Mouse (Mus musculus): ENCODE data around the gene Scamp2. TPM values are rescaled to one million over a fixed set of nuclear protein-coding genes. Genes with fewer than 3 reads are reported as not detected.

The Scamp2 gene
- total RNA-seq, 4 experiments from 2014 or later = 26.5 to 35.2 (median 31.9) TPM

DNA sequence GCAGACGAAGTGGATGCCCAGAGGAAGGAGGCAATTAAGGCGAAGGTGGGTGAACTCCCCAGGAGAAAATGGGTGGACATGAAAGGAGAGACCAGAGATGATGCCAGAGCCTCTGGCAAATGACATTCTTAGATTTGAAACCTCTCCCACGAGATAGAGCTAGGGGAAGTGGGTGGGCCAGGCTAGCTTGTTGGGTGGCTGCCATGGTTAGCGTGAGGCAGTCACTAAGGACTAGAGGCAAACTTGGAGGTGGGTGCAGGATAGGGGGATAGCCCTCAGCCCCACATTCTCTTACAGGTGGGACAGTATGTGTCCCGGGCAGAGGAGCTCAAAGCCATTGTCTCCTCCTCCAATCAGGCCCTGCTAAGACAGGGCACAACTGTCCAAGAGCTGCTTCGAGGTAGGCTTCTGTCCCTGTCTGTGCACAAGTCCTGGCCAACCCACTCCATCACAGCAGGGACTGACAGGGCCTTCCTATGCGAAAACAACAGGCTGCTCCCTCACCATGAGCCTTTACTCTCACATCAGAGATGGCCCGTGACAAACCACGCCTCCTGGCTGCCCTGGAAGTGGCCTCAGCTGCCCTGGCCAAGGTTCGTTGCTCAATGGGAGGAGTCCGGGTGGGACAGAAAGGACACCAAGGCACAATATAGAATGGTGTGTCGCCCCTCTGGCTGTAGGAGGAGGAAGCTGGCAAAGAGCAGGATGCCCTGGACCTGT is 32.9 kb downstream of the Scamp2 start:
- DNase-seq (ENCODE audit: low spot score in 2 of 2) = no peak

DNA sequence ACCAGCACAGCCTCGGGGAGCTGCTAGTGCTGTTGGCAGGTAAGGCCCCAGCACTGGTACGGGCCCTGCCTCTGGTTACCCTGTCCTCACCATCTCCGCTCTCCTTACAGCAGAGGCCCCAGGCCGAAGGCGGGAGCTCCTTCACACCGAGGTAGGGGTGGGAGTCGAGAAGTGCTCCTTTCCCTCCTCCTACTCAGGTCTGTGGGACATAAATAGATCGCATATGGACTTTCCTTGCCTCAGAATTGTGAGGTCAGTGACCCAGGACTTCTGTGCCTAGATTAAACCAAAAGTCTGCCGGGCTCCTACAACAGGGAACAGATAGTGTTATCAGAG is 33.4 kb downstream of the Scamp2 start:
- no peak for DNase-seq (ENCODE audit: low spot score in 2 of 2)

DNA sequence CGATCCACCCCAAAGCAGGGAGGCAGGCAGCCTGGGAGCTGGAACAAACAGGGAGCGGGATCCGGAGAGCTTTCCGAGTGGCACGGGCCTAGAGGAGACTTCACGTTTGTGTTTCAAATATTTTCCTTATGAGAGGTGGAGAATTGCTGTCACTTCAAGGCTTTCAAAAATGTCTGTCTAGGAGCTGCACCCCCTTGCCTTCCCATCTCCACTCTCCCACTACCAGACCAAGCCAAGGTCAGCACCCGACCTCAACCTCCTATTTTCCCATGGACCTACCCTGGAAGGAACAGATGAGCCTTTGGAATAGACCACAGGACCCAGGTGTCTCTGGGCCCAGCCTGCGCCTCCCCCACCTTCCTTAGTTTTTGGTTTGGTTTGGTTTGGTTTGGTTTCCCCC is 36.5 kb downstream of the Scamp2 start:
- no peak for DNase-seq (ENCODE audit: low spot score in 2 of 2)

DNA sequence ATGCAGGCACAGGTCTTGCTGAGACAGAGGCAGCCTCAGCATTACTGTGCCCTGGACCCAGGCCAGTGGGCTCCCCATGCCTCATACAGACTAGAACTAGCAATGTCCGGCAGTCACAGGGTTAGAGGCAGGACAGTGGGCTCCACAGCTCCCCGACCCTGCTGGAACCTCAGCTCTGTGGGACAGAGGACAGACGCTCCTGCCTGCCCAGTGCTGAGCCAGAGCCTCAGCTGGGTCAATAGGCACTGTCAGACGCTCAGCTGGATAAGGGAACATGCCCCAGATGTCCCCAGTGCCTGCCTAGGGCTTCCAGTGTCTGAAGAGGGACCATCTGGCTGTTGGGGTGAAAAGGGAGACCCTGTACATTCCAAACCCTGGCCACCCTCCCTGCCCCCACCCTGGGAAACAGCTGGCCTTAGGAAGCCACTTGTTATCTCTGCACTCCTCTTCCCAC is 37.2 kb downstream of the Scamp2 start:
- no peak for DNase-seq (ENCODE audit: low spot score in 2 of 2)

DNA sequence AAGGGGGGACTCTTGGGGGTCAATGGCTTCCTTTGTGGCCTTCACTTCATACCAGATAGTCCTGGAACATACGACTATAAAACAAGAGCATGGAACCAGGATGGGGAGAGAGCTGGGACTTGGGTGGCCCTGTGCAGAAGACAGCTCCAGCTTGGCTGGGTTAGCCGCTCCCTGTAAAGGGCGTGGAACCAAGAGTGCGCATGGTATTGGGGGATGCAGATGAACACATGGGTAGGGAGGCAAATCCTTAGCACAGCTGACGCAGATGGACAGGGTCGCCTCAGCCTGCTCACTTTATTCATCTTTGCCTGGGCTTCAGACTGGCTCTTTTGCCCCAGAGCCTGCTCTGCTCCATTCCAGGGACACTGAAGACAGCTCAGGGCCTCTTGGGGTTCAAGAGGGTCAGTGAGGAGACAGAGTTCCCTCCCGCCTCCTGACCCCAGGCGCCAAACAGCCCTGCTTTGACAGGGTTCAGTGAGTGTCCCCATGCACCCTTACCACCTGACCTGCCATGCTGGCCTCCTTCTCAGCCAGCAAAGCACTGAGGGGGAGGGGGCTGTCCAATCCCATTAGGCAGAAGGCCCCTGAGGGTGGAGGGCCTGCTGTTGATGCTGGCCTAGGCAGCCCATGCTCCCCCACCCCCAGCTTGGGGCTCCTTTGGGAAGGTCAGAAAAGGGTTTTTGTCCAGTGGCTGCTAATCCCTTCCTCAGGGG is 38.3 kb downstream of the Scamp2 start:
- no peak for DNase-seq (ENCODE audit: low spot score in 2 of 2)

DNA sequence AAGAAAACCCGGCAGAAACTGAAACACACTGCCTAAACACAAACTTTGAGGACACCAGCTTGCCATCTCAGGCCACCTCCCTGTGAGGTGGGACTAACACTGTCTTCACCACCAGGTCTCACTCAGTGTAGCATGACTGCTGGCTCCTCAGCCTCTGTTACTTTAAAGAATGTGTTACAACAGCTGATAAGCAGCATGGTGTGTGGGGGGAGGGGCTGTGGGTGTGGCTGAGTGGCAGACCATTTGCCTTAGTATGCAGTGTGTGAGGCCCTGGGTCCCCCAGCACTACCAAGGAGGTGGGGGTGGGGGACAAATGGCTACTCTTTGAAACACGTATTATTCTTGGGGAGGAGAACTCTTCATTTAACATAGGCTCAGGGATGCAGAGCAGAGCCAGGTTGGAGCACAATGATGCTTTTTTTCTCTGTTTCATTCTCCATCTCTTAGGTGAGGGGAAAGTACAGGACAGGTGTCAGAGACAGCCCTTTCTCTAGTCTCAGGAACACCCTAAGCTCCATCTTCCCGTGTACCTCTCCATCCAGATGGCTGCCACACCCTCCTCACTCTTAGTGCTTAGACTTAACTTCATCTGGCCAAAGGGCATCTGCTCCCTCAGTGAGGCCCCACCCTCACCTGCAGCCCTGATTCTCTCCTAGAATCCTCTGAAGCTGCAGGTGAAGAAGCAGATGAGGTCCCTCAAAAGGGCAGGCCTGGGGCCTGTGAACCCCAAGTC is 40.0 kb downstream of the Scamp2 start:
- no peak for DNase-seq (ENCODE audit: low spot score in 2 of 2)

DNA sequence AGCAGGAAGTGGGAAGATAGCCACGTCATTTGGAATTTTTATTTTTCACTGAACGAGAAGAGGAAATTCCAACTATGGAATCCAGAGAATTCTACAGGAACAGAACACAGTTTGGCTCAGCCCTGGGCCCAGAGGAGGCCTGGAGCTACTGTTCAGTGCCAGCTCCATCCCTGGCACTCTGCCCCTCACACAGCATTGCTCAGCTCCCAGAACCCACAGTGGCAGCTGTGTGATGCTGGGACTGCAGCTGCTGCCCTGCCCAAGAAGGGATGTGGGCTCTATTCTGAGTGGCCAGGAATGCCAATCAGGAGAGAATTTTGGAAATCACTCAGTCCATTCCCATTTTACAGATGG is 40.6 kb downstream of the Scamp2 start:
- DNase-seq (ENCODE audit: low spot score in 2 of 2) = peak; percentile 66 to 75

DNA sequence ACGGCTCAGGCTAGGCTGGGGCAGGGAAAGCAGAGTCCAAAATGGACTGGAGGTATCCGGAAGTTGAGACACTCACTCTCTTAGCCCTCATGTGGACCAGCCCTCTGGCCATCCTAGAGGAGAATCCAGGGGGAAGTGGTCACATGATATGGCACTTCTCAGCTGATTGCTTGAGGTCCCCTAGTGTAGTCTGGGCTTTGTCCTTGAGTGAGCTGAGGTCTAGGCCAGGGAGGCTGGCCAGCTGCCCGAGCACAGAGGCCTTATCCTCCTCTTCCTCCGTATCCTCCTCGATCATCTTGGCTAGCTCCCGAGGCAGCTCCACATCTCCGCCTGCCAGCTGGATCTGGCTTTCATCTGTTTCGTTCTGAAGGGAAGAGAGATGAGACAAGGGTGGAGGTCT is 41.4 kb downstream of the Scamp2 start:
- no peak for DNase-seq (ENCODE audit: low spot score in 2 of 2)

DNA sequence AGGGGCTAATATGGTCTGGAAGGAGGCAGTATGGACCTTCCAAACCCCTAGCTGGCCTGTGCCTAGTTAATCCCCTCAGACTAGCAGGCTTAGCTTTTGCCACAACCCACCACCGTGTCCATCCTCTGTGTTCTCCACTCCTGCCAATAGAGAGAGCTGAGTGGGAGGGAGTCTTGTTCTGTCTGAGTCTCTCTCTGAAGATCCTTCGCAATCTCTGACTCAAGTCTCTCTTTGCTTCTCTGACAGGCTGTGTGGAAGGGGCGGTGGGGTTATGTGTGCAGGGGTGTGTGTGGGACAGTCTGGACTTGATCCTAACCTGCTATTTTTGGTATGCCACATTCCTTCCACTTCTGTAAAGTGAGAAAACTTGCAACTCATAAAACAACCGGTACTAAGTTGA is 44.1 kb downstream of the Scamp2 start:
- no peak for DNase-seq (ENCODE audit: low spot score in 2 of 2)

DNA sequence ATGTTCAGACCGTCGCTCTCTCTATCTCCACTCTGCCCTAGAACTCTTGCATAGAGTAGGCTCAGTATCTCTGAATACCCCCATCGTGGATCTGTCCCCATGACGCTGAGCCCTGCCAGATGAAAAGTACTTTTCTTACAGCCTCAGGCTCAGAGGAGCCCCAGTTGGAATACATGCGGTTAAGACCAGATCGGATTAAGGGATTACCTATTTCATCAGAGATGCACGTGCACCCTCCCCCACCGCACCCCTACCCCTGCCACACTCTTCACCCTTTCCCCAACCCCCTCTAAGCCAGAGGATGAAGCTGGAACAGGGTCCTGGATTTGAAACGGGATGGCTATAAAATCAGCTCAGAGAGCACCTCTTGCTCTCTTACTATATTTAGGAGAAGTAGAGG is 44.8 kb downstream of the Scamp2 start:
- DNase-seq (ENCODE audit: low spot score in 2 of 2) = no peak

DNA sequence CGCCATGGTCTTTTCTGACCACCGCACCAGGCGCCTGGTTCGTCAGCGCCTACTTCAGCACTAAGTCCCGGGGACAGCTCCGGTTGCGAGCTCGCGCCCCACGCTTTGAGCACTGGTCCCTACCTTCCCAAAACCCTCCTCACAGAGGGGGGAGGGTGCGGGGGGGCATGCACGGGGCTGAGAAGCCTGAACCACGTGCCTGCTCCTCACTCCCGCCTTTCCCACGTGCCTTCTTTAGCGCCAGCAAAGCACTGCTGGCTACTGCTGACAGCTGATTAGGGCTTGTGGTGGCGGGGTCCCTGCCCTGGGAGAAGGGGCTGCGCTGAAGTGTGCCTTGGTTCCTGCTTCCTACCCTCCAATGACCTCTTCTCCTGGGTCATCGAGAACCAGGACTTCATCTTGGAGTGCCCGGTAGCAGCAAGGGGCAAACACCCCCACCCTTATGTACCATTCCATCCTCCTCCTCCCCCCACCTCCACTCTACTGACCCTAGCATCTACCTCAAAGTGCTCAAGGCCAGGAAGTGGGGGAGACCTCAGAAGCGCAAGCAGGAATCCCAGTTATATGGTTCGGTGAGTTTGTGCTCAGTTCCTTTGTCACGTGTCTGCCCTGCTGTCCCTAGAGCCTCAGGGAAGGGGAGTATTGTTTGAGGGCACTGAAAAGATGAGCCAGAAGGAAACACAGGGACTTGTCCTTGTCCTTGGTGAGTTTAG is 45.6 kb downstream of the Scamp2 start, which contains the start of gene Cplx3:
Gene Cplx3 (minus strand): TSS at position 143 of the 713 bp plus-strand sequence.
- no peak for DNase-seq (ENCODE audit: low spot score in 2 of 2)

DNA sequence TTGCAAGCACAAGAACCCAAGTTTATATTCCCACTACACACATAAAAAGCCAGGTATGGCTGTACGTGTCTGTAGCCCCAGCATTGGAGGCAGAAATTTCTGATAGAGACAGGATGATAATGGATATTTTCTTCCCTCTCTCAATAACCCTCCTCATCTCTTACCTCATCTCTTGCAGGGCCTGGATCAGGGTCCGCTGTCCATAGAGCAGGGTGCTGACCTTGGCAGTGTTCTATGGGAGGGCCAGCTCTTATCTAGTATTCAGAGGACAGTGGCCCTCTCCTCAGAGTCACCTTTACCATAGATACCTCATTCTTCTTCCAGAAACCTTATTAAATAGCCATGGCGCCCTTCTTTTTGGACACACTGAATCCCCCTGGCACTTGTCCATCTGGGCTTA is 49.1 kb downstream of the Scamp2 start:
- DNase-seq (ENCODE audit: low spot score in 2 of 2) = no peak

DNA sequence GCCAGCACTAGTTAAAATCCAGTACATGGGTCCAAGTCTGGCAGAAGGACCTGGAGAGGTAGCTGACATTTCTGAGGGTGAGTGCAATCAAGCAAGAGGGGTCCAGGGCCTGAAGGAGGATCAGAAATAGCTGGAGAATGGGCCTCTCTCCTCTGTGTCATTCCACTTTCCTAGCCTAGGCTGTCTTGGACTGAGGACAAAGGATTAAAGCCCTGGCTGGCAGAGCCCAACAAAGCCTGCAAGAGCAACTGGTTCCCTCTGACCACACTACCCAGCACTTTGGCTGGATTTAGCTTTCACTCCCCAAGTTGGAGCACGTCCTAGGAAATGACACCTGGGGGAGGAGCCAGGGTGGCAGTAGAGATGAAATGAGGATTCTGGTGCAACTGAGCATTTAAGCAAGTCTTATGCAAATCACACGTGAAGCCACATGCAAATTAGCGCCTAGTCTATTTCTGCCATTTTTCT is 49.6 kb downstream of the Scamp2 start:
- no peak for DNase-seq (ENCODE audit: low spot score in 2 of 2)

DNA sequence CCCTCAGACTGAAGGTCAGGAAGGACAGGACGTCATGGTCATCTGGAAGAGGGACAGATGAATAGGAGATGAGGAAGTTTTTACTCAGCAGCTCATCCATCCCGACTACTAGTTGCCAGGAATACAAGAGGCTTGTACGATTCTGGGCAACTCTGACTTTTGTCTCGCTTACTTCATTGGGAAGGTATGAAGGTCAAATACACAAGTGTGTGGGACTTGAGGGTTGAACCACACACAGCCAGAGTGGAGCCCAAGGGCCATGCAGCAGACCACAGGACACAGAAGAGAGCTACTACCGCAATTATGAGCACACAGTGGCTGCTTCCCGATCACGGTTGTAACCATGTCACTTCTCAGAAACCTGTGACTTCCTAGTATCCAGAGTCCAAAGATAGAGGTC is 51.8 kb downstream of the Scamp2 start:
- no peak for DNase-seq (ENCODE audit: low spot score in 2 of 2)

DNA sequence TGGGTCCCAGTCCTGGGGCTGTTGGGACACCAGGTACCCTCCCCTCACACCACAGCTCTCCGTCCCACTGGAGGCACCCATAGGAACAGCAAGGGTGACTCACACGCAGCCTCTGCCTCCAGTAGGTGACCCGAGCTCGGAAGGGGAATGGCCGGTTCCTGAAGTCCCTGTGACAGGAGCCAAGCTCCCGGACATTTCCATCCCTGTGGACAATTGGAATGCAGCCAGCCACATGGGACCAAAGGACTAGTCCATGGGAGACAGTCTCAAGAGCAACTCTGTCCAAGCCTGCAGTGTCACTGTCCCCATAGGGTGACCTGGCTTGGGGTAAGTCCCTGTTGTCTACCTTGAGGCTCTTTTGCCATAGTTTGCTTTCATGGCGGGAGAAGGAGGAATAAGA is 53.2 kb downstream of the Scamp2 start:
- DNase-seq (ENCODE audit: low spot score in 2 of 2) = no peak

DNA sequence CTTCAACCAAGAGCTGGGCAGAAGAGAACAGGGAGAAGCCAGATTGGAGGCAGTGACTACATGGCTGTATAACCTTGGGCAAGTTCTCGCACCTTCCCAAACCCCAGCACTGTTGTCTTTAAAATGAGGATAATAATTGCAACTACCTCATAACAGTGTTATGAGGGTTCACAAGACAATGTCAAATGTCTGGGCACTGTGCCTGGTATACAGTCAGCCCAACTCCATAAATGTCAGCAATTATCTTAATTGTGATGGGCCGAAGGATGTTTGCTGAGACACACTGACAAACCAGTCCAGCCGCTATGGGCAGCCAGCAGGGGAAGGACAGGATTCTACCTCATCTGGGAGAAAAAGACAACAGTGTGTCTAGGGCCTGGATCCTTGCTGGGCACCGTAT is 54.0 kb downstream of the Scamp2 start:
- no peak for DNase-seq (ENCODE audit: low spot score in 2 of 2)

DNA sequence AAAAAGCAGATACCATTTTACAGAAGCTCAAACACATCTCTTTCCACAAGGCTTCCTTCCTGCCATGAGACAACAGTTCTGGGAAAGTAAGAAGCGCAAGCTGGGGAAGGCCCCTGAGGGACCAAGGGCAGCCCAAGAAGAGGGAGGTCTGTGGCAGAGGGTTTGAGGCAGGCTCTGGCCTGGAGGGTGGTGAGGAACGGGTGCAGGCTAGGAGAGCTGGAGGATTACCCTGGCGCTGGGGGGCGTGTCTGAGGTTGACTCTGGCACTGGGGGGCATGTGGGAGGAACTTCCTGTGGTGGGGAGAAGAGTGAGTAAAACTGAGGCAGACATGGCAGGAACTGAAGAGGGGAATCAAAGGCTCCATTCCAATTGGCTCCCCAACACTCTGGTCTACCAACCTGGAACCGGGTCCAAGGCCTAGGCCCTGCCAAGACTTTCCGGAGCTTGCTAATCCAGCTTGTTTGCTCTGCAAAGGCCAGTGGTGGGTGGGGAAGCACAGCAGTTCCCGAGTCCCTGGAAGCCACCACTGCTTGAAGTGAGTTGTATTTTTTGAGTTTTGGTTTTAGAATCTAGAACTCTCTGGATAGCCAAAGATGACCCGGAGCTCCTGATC is 56.9 kb downstream of the Scamp2 start:
- no peak for DNase-seq (ENCODE audit: low spot score in 2 of 2)

DNA sequence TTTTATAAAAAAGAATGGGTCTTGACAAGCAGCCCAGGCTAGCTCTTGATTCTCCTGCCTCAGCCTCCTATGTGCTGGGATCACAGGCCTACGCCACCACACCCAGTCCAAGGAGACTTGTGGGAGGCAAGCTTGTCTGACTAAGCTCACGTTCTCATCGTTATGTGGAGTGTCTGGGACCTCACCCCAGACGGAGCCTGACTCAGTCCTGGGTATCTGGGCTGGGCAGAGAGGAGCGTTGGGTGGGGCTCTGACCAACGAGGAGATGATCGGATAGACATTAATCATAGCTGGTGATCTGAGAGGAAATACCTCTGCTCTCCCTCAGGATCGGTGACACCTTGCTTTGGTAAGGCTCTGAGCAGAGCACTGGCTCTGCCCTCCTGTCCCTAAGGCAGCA is 58.1 kb downstream of the Scamp2 start:
- DNase-seq (ENCODE audit: low spot score in 2 of 2) = no peak

DNA sequence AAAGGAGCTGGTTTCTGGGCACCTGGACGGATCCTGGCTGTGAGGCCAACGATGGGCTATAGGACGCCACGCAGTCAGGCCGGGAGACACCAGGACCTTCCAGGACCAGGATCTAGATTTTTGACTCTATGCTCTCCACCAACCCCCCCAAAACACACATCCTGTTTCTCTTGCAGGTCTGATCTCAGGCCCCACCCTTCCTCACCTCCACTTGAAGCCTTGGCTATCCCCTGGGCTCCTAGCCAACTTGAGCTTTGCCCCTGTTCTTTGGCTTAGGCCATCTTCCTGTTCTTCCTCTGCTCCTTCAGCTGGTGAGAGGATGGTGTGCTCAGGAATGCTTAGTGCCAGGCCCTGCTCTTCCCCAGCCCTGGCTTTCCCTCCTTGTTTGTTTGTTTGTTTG is 59.9 kb downstream of the Scamp2 start, which contains the start of gene Lman1l:
Gene Lman1l (minus strand): TSS at position 101 of the 400 bp plus-strand sequence.
- DNase-seq (ENCODE audit: low spot score in 2 of 2) = no peak

DNA sequence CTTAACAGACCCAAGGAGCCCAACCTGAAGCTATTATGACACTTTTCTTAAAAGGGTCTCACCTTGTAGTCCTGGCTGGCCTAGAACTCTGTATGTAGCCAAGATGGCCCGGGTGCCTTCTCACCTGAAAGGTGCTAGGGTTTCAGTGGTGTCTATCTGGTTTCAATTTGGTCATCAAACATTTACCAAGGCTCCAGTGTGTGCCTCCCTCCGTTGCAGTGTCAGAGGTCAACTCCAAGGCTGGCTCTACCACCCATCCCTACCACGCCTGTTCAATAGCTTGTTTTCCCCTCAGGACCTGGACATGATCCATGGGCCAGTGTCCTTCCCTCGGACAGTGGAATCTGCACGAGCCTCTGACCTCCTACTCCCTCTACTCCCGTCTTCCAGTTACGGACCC is 63.6 kb downstream of the Scamp2 start:
- DNase-seq (ENCODE audit: low spot score in 2 of 2) = no peak
